Mouse (Mus musculus) myocyte (in vitro differentiated cells): Measurements from ENCODE around the gene Slc34a3.

ENCODE experiments used
- CEBPB ChIP-seq: IDR thresholded peaks from 2 replicates; pipeline ENCODE4 v1.6.1; 2011; ENCODE audit warnings: mild to moderate bottlenecking, moderate library complexity; ENCODE audit not compliant: poor library complexity, insufficient read depth, severe bottlenecking
- MAX ChIP-seq: IDR thresholded peaks from one replicate; pipeline ENCODE4 v1.6.1; 2011; ENCODE audit warnings: low read depth, mild to moderate bottlenecking, control low read depth
- MYOD1 ChIP-seq, 3 experiments: IDR thresholded peaks; one replicate each; pipeline ENCODE4 v1.6.1; 2011; ENCODE audit warnings: control low read depth in 2 of 3, low read depth in 2 of 3, mild to moderate bottlenecking in 2 of 3, moderate library complexity in 1 of 3; ENCODE audit not compliant: insufficient read length in 2 of 3, control insufficient read depth in 1 of 3
- POLR2A ChIP-seq: IDR thresholded peaks from one replicate; pipeline ENCODE4 v1.6.1; 2011; ENCODE audit warnings: low read depth, mild to moderate bottlenecking, control low read depth, moderate library complexity; ENCODE audit not compliant: insufficient read length
- POLR2AphosphoS2 ChIP-seq: IDR thresholded peaks from one replicate; pipeline ENCODE4 v1.6.1; 2011; ENCODE audit warnings: low read depth, control low read depth; ENCODE audit not compliant: insufficient read length
- USF1 ChIP-seq: IDR thresholded peaks from one replicate; pipeline ENCODE4 v1.6.1; 2011; ENCODE audit warnings: low read depth, mild to moderate bottlenecking, control low read depth, moderate library complexity

GRCm38 (mm10) chr2:25264286-25264660 is 30.1 kb upstream of the Slc34a3 start:
- TF ChIP-seq MYOD1 (IDR thresholded peaks at IDR 0.05; ENCODE audit: control insufficient read depth in 1 of 3, insufficient read length in 2 of 3, low read depth in 2 of 3) (no peak), POLR2AphosphoS2 (no peak), POLR2A (no peak), MAX (no peak), CEBPB (no peak), USF1 (no peak)
